Mouse (Mus musculus) neural tube, embryonic 15.5 days (tissue): ENCODE measurements at regions not wholly inside any gene's neighbourhood (a gene's known extent, or its start where the extent isn't known, plus 50 kb on each side); places are given as distances from the start of the nearest gene placed in this dataset.

Experiments
- ATAC-seq: fragments of 200-750 bp; cut with Nextera tagmentation; 2 replicates; pipeline ENCODE4 v1.8.0; 2017; ENCODE audit warnings: mild to moderate bottlenecking, moderate TSS enrichment, moderate library complexity; ENCODE audit not compliant: low FRiP score
- H3K27ac ChIP-seq: fragments of 300-500 bp; sonication (generic); replicated peaks from 2 replicates; pipeline ENCODE4 v1.5.1; 2015; ENCODE audit warnings: mild to moderate bottlenecking, inconsistent platforms
- H3K27me3 ChIP-seq: fragments of 300-500 bp; sonication (generic); replicated peaks from 2 replicates; pipeline ENCODE4 v1.6.1; 2015; ENCODE audit warnings: inconsistent platforms
- H3K36me3 ChIP-seq: fragments of 300-500 bp; sonication (generic); 2 replicates; pipeline ENCODE4 v1.6.1; 2015; ENCODE audit warnings: inconsistent platforms
- H3K4me1 ChIP-seq: fragments of 300-500 bp; sonication (generic); 2 replicates; pipeline ENCODE4 v1.6.1; 2015; ENCODE audit warnings: inconsistent platforms
- H3K4me2 ChIP-seq: fragments of 300-500 bp; sonication (generic); 2 replicates; pipeline ENCODE4 v1.6.1; 2015; ENCODE audit warnings: inconsistent platforms, mild to moderate bottlenecking, moderate library complexity
- H3K4me3 ChIP-seq: fragments of 300-500 bp; sonication (generic); replicated peaks from 2 replicates; pipeline ENCODE4 v1.5.1; 2015; ENCODE audit warnings: mild to moderate bottlenecking, inconsistent platforms
- H3K9ac ChIP-seq: fragments of 300-500 bp; sonication (generic); replicated peaks from 2 replicates; pipeline ENCODE4 v1.6.1; 2015; ENCODE audit warnings: mild to moderate bottlenecking, inconsistent platforms
- H3K9me3 ChIP-seq: fragments of 300-500 bp; sonication (generic); replicated peaks from 2 replicates; pipeline ENCODE4 v1.6.1; 2016; ENCODE audit warnings: inconsistent platforms
- WGBS: fragments of 180-500 bp; shearing (Covaris S2); methylation state at CpG from one replicate; pipeline ENCODE4 v1.1.7; 2015; ENCODE audit warnings: mixed read lengths; 5-methylcytosine and 5-hydroxymethylcytosine counted together

DNA sequence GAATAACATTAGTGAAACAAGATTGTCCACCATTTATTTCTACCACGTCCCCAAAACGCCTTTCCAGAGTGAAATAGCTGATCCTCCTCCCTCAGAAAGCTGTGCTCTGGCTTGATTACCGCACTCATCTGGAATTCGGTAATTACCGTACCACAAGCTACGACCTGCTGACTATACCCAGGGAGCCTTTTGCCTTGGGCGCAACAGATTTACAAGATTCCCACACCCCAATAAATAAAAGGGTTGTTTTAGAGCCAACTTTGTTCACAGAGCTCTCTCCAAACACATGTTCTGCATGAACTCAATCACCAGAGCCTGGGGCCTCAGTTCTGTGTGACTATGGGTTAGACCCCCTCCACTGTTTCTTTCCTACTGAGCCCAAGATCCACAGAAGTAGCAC is 171.1 kb upstream of the Nckap5 start:
- H3K27ac ChIP-seq = no peak overlapping the region
- no peaks in the 10 kb centered on the region for H3K36me3 ChIP-seq
- WGBS = 43% methylated on average over 7 of the region's 7 CpGs
- H3K9ac ChIP-seq = no peak overlapping the region
- ATAC-seq = no peak
- H3K4me2 ChIP-seq = no peak overlapping the region
- no peak overlapping the region for H3K4me3 ChIP-seq
- H3K4me1 ChIP-seq = no peaks in the 10 kb centered on the region
- H3K27me3 ChIP-seq = no peaks in the 10 kb centered on the region
- H3K9me3 ChIP-seq = no peaks in the 10 kb centered on the region

- 71% methylated on average over 1 of the region's 1 CpGs for whole genome bisulfite sequencing
- no peaks in the 10 kb centered on the region for H3K36me3 ChIP-seq
- peak; percentile 66 for ATAC-seq
Measured at GRCm38 (mm10) chr1:126993061-126993640, 162.6 kb upstream of the Nckap5 start.

DNA sequence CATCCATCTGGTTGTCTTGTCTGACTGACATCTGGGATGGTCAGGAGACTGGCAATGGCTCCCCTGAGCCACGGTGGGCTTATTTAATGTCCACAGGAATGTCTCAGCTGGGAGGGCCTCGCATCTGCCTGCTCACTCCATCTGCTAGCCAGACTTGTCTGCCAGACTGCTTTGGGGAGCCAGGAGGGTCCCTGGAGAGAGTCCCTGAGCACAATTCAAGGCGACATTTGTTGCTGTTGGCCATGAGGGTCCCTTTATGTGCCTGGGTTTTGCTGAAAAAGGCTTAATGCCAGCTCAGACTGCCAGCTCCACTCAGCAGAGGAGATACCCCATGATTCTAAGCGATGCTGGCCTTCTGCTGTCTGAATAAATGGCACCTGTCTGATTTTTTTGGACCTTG is 161.8 kb upstream of the Nckap5 start:
- no peak overlapping the region for H3K4me2 ChIP-seq
- 34% methylated on average over 4 of the region's 4 CpGs for WGBS
- H3K9ac ChIP-seq = no peak overlapping the region
- H3K36me3 ChIP-seq = no peaks in the 10 kb centered on the region
- no peaks in the 10 kb centered on the region for H3K9me3 ChIP-seq
- no peak overlapping the region for H3K4me3 ChIP-seq
- peaks cover 14% of the 10 kb centered on the region for H3K4me1 ChIP-seq
- H3K27ac ChIP-seq = no peak overlapping the region
- peak; percentile 40; the same call in 1 of the 2 replicates for ATAC-seq
- H3K27me3 ChIP-seq = no peaks in the 10 kb centered on the region

More at GRCm38 (mm10) chr1:126993061-126993640, 162.6 kb upstream of the Nckap5 start:
- H3K27me3 ChIP-seq = no peaks in the 10 kb centered on the region
- no peak overlapping the region for H3K4me2 ChIP-seq
- H3K9me3 ChIP-seq = no peaks in the 10 kb centered on the region
- no peak overlapping the region for H3K4me3 ChIP-seq
- H3K27ac ChIP-seq = no peak overlapping the region
- no peak overlapping the region for H3K9ac ChIP-seq
- H3K4me1 ChIP-seq = peaks cover 14% of the 10 kb centered on the region

GRCm38 (mm10) chr1:126982805-126983204 is 152.2 kb upstream of the Nckap5 start:
- no peak overlapping the region for H3K27ac ChIP-seq
- 49% methylated on average over 5 of the region's 5 CpGs for WGBS
- no peaks in the 10 kb centered on the region for H3K27me3 ChIP-seq
- H3K4me1 ChIP-seq = 0 out of 2 replicates have a peak, but pooled peaks cover 4% of the 10 kb centered on the region
- no peak overlapping the region for H3K9ac ChIP-seq
- no peak overlapping the region for H3K4me2 ChIP-seq
- no peaks in the 10 kb centered on the region for H3K36me3 ChIP-seq
- H3K9me3 ChIP-seq = no peaks in the 10 kb centered on the region
- no peak overlapping the region for H3K4me3 ChIP-seq
- ATAC-seq = 0 out of 2 replicates have a peak, but pooled peaks have one; percentile 38

DNA sequence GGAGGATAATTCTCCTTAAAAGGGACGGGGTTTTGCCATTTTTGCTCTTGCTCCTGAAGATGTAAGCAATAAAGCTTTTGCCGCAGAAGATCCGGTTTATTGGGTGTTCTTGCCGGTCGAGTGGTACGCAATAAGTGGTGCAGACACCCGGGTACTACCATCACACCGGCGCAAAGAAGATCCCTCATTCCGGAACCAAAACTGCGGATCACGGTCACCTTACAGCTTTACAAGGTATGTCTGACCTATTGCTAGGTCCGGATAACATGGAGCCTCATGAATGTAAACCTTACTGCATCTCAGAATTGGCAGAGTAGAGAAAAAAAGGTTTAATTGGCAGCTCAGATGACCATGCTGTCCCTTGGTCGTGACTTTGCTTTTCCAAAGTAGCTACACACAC is 149.7 kb upstream of the Nckap5 start:
- Histone ChIP-seq H3K4me3 (no peak overlapping the region), H3K9ac (no peak overlapping the region), H3K27me3 (no peaks in the 10 kb centered on the region), H3K36me3 (no peaks in the 10 kb centered on the region), H3K27ac (no peak overlapping the region), H3K9me3 (no peaks in the 10 kb centered on the region), H3K4me1 (0 out of 2 replicates have a peak, but pooled peaks cover 4% of the 10 kb centered on the region), H3K4me2 (no peak overlapping the region)
- ATAC-seq = no peak
- WGBS = 96% methylated on average over 14 of the region's 14 CpGs

DNA sequence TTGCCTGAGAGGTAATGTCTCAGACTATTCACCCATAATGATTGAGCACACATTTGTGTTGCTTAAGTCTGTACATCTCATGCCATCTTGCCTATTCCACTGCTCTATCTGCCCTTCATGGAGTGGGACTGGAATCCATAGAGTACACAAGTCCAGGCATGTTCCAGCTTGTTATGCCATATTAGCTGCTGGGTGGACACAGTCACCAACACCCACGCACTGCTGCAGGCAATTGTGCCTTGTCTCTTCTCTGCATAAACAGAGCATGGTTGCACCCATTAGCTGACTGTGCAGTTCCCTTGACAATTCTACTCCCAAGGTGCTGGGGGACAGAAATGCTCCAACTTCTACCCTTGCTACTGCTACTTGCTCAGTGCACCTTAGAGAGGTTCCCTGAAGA is 143.3 kb upstream of the Nckap5 start:
- no peak for ATAC-seq
- Histone ChIP-seq H3K27ac (no peak overlapping the region), H3K9me3 (no peaks in the 10 kb centered on the region), H3K4me1 (0 out of 2 replicates have a peak, but pooled peaks cover 4% of the 10 kb centered on the region), H3K9ac (no peak overlapping the region), H3K4me3 (no peak overlapping the region), H3K36me3 (no peaks in the 10 kb centered on the region), H3K27me3 (no peaks in the 10 kb centered on the region), H3K4me2 (no peak overlapping the region)
- 80% methylated on average over 1 of the region's 1 CpGs for WGBS

GRCm38 (mm10) chr1:126971777-126972421 is 141.3 kb upstream of the Nckap5 start:
- H3K4me3 ChIP-seq = no peak overlapping the region
- H3K4me1 ChIP-seq = 0 out of 2 replicates have a peak, but pooled peaks cover 4% of the 10 kb centered on the region
- WGBS = 51% methylated on average over 10 of the region's 10 CpGs
- H3K27ac ChIP-seq = no peak overlapping the region
- no peaks in the 10 kb centered on the region for H3K36me3 ChIP-seq
- H3K27me3 ChIP-seq = no peaks in the 10 kb centered on the region
- no peak overlapping the region for H3K4me2 ChIP-seq
- H3K9ac ChIP-seq = no peak overlapping the region
- no peak for ATAC-seq
- no peaks in the 10 kb centered on the region for H3K9me3 ChIP-seq

DNA sequence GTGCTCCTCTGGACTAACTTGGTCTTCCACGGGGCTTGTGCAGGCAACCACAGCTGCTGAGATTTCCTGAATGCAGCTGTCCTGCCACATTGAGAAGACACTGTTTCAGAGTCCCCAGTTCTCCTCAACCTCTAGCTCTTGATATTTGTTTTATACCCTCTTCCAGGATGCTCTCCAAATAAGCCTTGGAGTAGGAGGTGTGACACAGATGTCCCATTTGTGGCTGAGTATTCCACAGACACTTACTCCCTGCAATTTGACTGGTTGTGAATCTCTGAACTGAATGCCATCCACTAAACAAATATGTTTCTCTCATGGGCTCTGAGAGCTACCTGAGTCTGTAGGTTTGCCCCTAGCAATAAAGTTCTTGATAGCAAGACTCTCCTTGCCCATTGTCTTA is 140.5 kb upstream of the Nckap5 start:
- ATAC-seq = no peak
- H3K9ac ChIP-seq = no peak overlapping the region
- H3K4me1 ChIP-seq = 0 out of 2 replicates have a peak, but pooled peaks cover 4% of the 10 kb centered on the region
- no peak overlapping the region for H3K4me3 ChIP-seq
- no peaks in the 10 kb centered on the region for H3K9me3 ChIP-seq
- H3K27me3 ChIP-seq = no peaks in the 10 kb centered on the region
- H3K4me2 ChIP-seq = no peak overlapping the region
- no peaks in the 10 kb centered on the region for H3K36me3 ChIP-seq
- WGBS = 83% methylated on average over 1 of the region's 1 CpGs
- H3K27ac ChIP-seq = no peak overlapping the region

GRCm38 (mm10) chr1:126966394-126966793 is 135.8 kb upstream of the Nckap5 start:
- Histone ChIP-seq H3K4me2 (no peak overlapping the region), H3K9me3 (no peaks in the 10 kb centered on the region), H3K4me1 (no peaks in the 10 kb centered on the region), H3K9ac (no peak overlapping the region), H3K36me3 (no peaks in the 10 kb centered on the region), H3K27me3 (no peaks in the 10 kb centered on the region), H3K27ac (no peak overlapping the region), H3K4me3 (no peak overlapping the region)
- ATAC-seq = no peak

DNA sequence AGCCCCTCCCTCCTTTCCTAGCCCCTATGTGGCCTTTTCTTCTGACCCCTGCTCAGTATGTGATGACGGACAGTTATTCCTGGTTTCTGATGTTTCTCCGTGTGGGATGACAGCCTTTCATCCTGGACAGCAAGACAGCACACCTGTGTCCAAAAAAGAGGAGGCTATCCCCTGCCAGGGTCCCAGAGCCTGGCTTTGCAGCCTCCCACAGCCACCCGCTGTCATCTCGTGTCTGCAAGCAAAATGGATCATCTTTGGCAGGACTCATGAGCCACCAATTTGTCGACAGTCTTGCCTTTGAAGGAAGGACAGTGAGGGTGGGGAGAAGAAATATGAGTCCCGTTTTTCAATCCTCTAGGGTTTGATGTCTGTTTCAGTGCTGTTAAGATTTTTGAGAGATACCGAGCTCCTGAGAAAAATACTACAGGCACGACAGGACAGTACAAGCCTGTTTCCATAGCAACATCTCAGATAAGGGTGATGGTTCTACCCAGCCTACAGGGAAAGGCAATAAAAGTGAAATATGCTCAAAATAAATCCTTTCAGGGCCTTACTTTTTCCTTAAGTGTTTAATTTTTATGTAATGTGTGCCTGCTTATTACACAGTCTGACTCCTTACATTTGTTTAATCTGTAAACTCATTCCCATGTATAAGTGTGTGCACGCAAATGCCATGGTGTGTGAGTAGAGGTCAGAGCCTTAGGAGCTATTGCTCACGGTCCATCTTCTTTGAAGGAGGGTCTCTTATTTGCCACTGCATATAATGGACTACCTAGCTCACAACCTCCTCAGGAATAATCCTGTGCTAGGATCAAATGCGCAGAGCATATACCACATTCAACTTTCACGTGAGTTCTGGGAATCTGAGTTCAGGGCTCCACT is 125.5 kb upstream of the Nckap5 start:
- Histone ChIP-seq H3K9me3 (no peaks in the 10 kb centered on the region), H3K4me3 (no peak overlapping the region), H3K36me3 (no peaks in the 10 kb centered on the region), H3K4me2 (no peak overlapping the region), H3K27me3 (no peaks in the 10 kb centered on the region), H3K27ac (peak overlapping the region; percentile 29), H3K4me1 (peaks cover 20% of the 10 kb centered on the region), H3K9ac (no peak overlapping the region)
- 63% methylated on average over 12 of the region's 12 CpGs for WGBS
- ATAC-seq = peak; percentile 86; the same call in 1 of the 2 replicates

DNA sequence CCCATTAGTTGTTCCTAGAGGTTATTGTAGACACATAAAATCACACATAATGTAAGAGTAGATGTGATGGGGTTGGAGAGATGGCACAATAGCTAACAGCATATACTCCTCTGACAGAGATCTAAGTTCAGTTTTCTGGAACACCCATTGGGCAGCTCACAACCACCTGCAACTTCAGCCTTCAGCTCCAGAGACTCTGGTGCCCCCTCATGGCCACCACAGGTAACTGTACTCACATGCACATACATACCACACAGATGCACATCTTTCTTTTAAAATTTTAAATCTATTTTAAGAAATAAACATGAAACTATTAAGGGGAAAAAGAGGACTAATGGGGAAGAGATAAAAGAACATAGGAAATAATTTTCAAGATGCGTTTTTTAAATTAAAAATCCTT is 117.3 kb upstream of the Nckap5 start:
- no peak for ATAC-seq
- H3K36me3 ChIP-seq = no peaks in the 10 kb centered on the region
- no peak overlapping the region for H3K9ac ChIP-seq
- WGBS = 96% methylated on average over 1 of the region's 1 CpGs
- H3K4me2 ChIP-seq = no peak overlapping the region
- no peak overlapping the region for H3K4me3 ChIP-seq
- H3K9me3 ChIP-seq = no peaks in the 10 kb centered on the region
- H3K27me3 ChIP-seq = no peaks in the 10 kb centered on the region
- no peak overlapping the region for H3K27ac ChIP-seq
- no peaks in the 10 kb centered on the region for H3K4me1 ChIP-seq

- H3K9ac ChIP-seq = no peak overlapping the region
- no peak overlapping the region for H3K4me2 ChIP-seq
- no peak overlapping the region for H3K27ac ChIP-seq
- peak; percentile 39 for ATAC-seq
- H3K9me3 ChIP-seq = no peaks in the 10 kb centered on the region
- 41% methylated on average over 4 of the region's 4 CpGs for WGBS
- no peak overlapping the region for H3K4me3 ChIP-seq
- no peaks in the 10 kb centered on the region for H3K27me3 ChIP-seq
- no peaks in the 10 kb centered on the region for H3K36me3 ChIP-seq
- peaks cover 19% of the 10 kb centered on the region for H3K4me1 ChIP-seq
Measured at GRCm38 (mm10) chr1:126932658-126933057, 102.1 kb upstream of the Nckap5 start.
